Mouse (Mus musculus) ovary, postnatal 36 days (tissue): ENCODE results near the gene Dpf3.
A peak's percentile ranks its signal among the peaks of the same experiment; 100 is the strongest.

Experiments
- DNase-seq: peaks from one replicate; pipeline ENCODE4 v3.0.0; 2022; ENCODE audit warnings: low spot score, mixed read lengths

Gene Dpf3

GRCm38 (mm10) chr12:83286496-83287492 lies 200.7 kb downstream of the Dpf3 start:
- DNase-seq, result no peak

- DNase-seq, result no peak
These were observed 203.8 kb downstream of the Dpf3 start for GRCm38 (mm10) chr12:83283591-83284320.

- DNase-seq, result no peak
These were observed 209.7 kb downstream of the Dpf3 start for GRCm38 (mm10) chr12:83277537-83278441.

GRCm38 (mm10) chr12:83271215-83271614 lies 216.3 kb downstream of the Dpf3 start:
- no peak for DNase-seq

- peak; percentile 52 for DNase-seq
These were observed 219.0 kb downstream of the Dpf3 start for GRCm38 (mm10) chr12:83268504-83268922.

GRCm38 (mm10) chr12:83260540-83260939 lies 227.0 kb downstream of the Dpf3 start:
- no peak for DNase-seq

GRCm38 (mm10) chr12:83254399-83254798 lies 233.1 kb downstream of the Dpf3 start:
- no peak for DNase-seq

GRCm38 (mm10) chr12:83249066-83249465 lies 238.4 kb downstream of the Dpf3 start:
- DNase-seq, result no peak

- no peak for DNase-seq
These were observed 238.9 kb downstream of the Dpf3 start for GRCm38 (mm10) chr12:83248636-83249035.

GRCm38 (mm10) chr12:83247669-83248068 lies 239.8 kb downstream of the Dpf3 start:
- DNase-seq, result no peak

- no peak for DNase-seq
These were observed 246.5 kb downstream of the Dpf3 start for GRCm38 (mm10) chr12:83241022-83241421.

- no peak for DNase-seq
These were observed 246.9 kb downstream of the Dpf3 start for GRCm38 (mm10) chr12:83240571-83240970.

- no peak for DNase-seq
These were observed 251.7 kb downstream of the Dpf3 start for GRCm38 (mm10) chr12:83235781-83236180.

- DNase-seq, result no peak
These were observed 252.5 kb downstream of the Dpf3 start for GRCm38 (mm10) chr12:83234981-83235380.

- no peak for DNase-seq
These were observed 253.9 kb downstream of the Dpf3 start for GRCm38 (mm10) chr12:83233651-83234050.

GRCm38 (mm10) chr12:83232916-83233315 lies 254.6 kb downstream of the Dpf3 start:
- no peak for DNase-seq

GRCm38 (mm10) chr12:83231258-83231657 lies 256.3 kb downstream of the Dpf3 start:
- DNase-seq, result no peak

GRCm38 (mm10) chr12:83229683-83230082 lies 257.8 kb downstream of the Dpf3 start:
- no peak for DNase-seq

- no peak for DNase-seq
These were observed 260.5 kb downstream of the Dpf3 start for GRCm38 (mm10) chr12:83227014-83227413.

- no peak for DNase-seq
These were observed 266.6 kb downstream of the Dpf3 start for GRCm38 (mm10) chr12:83220964-83221363.

GRCm38 (mm10) chr12:83213879-83214341 lies 273.6 kb downstream of the Dpf3 start:
- DNase-seq, result no peak

- DNase-seq, result no peak
These were observed 275.5 kb downstream of the Dpf3 start for GRCm38 (mm10) chr12:83211976-83212375.
